Mouse (Mus musculus): ENCODE results near the gene Dolpp1.
"Not testable (repeated sequence)": the region's sequence is repeated elsewhere in the genome, so short reads cannot be mapped to it uniquely, and the experiment has no call there.

The Dolpp1 gene

DNA sequence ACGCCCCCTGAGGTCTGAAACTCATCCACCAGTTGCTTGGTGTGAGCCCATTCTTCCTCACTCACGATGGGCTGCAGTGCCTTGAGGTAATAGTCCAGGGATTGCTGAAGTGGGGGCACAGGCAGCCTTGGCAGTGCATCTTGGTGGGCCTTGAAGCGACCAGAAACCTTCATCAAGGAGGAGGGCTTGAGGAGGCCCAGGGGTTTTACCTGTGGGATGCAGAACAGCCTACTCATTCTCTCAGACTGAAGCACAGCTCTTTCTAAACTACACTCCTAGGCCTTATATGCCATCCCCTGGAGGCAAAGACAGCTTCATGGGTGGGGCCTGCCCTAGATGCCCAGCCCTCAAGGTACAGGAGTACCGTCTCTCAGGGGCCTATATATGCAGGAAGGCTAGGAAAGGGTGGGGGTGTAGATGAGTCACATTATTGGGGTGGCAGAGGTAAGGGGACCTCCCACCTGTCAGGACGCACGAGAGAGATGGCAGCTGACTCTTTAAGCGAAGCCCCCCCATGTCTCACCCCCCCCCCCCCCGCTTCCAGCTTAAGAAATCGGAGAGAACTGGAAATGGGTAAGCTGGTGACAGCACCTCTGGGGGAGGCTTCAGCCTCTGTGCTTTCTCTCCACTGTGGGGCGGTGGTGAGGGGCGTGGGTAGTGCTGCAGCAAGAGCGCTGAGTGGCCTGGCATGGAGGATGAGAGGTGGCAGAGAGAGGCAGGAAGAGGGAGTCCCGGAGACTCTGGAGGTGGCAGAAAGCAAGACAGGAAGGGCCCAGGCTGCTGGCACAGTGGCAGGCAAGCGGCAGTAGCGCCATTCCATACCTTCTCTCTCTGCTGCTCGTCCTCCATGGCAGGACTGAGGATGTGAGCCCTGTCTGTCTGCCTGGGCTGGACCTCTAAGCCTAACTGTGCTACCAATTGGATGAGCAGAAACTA is 21.3 kb downstream of the Dolpp1 start:
- peak; percentile 50 to 51 for DNase-seq

DNA sequence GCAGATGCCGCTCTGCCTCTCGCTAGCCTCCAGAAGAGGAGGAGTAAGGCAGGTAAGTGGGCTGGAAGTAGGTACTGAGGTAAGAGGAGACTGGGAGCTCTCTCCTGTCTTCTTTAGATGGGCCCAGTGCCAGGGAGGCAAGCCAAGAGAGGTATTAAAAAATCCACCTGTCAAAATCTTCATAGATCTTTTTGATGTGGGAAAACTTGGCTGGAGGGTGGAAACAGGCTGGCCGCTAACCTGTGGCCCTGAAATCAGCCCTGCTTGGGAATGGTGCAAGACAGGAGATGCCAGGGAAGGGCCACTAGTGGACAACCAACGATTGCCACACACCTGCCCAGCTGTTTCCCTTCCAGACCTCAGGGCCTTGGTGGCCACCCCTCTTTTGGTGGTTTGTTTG is 22.0 kb downstream of the Dolpp1 start:
- DNase-seq, result peak; percentile 56 to 66

DNA sequence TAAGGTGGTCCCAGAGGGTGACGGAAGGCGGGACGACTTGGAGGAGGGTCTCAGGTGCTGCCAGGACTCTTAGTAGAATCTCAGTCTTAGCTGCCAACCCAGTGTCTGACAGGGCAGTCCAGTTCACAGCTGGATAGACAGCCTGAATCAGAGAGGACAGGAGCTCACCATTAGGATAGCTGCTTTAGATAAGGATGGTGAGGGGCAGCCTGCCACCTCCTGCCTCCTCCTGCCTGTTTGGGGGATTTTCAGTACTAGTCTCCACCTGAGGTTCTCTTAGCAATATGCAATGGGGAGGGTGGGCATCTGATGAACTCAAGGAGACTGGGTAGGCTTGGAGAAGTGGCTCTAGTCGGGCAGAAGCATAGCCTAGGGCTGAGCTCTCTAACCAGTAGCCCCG is 22.6 kb downstream of the Dolpp1 start:
- DNase-seq, result peak in 1 of 2 experiments; percentile 34

DNA sequence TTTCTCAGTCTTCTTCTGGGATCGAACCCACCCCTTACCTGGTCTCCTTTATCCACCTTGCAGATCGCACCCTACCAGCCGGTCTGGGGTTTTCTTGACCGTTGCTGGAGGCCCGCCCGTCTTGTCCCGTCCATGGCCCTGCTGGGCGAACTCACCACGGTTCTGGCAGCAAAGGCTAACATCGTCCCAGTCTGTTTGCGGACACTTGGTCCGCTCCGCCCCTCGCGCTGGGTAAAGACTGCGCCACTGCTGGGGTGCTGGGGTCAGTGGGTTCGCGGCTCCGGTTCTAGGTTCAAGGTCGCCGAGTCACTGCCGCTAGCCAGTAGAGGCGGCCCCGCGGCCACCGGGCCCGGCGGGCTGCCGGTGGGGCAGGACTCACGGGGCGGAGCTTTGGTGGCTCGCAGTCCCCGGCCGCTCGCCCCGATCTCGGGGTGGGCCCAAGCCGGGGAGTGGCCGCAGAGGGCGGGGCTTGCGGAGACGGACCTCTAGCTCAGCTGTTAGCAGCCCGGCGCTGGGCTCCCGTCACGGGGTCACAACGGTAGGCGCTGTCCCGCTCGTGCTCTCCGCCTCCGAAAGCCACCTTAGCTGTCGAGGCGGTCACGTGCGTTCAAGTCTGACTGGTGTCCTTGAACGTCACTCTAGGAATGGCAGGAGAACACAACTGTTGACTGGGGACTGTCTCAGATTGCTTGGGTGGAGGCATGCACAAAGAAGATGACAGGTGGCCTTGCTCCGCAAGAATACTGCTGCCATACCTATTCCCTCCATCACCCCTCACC is 23.3 kb downstream of the Dolpp1 start, which contains the start of gene Crat:
TSS of gene Crat (minus strand) at position 657 of the 779 bp plus-strand sequence.
- peak; percentile 94 to 96 for DNase-seq

DNA sequence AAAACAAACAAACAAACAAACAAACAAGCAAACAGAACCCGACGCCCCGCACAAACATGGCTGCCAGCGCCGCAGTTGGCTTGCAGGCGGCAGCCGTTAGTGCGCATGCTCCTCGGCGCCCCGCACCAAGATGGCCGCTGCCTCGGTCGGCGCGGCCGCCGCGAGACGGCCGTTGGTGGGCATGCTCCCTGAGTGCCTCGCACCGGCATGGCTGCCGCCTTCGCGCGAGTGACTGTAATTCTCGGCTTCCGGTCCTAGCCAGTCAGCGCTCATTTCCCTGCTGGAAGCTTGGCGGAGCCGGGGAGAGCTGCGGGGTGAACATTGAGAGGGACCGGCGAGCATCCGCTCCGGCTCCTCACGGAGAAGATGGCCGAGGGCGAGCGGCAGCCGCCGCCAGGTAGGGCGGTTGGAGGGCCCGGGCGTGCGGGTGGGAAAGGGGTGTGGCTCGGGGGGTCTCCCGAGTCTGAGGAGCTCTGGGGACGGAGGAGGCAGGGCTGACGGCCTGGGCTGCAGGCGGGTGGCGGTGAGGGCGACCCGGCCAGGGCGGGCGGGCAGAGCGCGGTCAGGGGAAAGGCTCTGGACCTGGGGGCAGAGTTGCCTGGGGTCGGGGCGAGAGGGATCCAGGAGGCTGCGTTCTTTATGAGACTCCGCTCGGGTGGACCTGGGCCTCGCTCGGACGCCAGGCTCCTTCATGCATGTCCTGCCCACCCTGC is 24.0 kb downstream of the Dolpp1 start, which contains the start of gene Ptpa:
TSS of gene Ptpa (plus strand) at position 104 of the 713 bp plus-strand sequence.
- peak; percentile 87 to 95 for DNase-seq

DNA sequence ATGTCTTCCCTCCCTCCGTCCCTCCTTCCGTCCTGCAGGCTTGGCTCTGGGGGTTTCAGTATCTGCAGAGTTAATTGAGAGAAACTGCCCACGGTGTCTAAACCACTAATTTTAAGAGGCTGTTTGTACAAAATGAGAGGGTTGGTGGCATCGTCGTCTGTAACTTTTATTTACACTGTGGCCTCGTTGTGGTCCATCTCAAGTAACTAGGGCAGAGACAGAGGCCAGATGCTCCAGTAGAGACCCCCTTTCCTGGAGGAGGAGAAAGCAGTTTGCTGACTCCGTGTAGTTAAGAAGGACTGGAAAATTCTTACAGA is 24.6 kb downstream of the Dolpp1 start:
- DNase-seq, result no peak

DNA sequence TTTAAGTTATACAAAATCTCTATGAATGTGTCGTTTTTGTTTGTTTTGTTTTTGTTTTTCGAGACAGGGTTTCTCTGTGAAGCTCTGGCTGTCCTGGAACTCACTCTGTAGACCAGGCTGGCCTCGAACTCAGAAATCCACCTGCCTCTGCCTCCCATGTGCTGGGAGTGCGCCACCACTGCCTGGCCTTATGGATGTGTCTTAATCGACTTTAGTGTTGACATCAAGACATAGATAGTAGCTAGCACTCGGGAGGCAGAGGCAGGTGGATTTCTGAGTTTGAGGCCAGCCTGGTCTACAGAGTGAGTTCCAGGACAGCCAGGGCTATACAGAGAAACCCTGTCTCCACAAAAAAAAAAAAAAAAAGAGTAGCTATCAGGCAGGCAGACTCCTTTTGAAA is 25.1 kb downstream of the Dolpp1 start:
- DNase-seq, result not testable (repeated sequence)

DNA sequence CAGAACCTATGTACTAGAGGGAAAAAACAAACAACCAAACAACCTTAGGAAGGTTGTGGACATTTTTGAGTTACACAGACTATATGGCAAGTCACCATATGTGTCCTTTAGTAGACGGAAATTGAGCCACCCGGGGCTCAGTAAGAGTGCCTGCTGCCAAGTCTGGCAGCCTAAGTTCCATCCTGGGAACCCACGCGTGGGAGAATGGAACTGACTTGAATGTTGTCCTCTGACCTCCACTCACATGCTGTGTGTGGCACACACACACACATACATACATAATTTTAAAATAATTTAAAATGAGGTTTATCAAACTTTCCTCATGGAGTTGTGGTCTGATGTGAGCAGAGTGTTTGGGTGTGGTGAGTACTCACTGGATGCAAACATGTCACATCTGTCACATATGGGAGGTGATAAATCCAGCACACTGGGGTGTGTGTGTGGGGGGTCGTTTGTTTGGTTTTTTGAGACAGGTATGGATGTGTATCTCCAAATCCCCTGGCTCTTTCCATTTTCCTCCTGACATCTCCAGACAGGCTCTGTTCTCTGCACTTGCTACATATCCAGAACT is 25.6 kb downstream of the Dolpp1 start:
- DNase-seq, result no peak

DNA sequence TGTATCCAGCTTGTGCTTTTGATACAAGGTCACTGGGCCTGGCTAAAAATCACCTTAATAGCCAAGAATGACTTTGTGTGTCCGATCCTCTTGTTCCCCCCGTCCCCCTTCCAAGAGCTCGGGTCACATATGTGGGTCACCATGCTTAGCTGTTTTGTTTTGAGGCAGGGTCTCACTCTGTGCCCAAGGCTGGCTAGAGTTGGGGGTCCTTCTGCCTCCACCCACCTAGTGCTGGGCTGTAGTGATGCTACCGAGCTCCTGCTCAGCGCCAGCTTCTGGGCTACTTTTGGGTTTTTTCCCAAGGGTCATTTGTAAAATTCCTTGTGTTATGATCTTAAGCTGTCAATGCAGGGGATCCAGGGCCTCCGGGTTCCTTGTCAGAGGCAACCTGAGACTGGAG is 26.2 kb downstream of the Dolpp1 start:
- DNase-seq, result no peak

DNA sequence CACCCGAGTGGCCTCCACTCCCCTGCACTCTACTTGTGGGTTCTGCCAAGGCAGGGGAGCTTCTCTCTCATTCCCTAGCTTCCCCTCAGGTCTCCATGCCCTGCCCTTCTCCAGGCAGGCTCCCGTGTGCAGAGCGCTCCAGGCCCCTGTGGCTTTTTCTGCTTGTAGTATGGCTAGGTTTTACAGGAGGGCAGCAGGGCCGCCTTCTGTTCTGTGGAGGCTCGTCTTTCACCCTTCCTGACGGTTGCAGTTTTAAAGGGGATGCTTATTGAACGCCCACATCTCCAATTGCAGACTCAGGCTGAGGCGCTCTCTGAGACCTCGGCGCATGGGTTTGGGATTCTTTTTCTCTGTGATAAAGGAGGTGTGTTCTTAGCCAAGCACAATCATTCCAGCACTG is 27.1 kb downstream of the Dolpp1 start:
- peak in 1 of 2 experiments; percentile 37 for DNase-seq

DNA sequence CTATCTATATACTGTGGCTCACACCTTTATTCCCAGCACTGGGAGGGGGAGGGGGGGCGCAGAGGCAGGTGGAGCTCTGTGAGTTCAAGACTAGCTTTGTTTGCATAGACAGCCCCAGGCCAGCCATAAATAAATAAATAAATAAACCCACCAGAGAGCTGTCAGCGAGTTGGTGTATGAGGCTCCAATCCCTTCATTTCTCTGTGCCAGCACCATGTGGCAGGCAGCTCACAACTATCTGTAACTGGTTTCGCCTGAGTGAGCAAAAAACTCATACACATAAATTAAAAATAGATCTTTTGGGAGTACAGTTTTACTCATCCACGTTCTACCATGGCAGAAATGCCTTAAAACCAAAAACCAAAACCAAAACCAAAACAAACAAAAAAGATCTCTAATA is 29.4 kb downstream of the Dolpp1 start:
- no peak for DNase-seq

DNA sequence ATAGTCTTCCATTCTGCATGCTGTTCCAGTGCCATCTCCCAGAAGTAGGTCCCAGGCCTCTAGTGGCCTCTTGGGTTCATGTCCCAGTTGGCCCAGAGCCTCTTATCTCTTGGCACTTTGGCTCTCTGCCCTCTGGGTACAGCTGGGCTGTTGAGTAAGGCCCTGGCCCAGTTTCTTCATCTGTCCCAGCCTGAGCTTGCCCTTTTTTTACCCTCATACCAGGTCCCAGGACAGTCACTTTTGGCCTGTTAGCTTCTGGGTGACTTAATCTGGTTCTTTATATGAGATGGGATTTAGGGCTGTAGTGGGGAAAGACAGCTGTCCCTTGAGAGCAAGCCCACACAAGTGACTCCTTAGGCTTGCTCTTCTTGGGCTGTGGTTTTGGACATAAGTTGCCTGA is 37.1 kb downstream of the Dolpp1 start:
- peak; percentile 57 to 59 for DNase-seq

DNA sequence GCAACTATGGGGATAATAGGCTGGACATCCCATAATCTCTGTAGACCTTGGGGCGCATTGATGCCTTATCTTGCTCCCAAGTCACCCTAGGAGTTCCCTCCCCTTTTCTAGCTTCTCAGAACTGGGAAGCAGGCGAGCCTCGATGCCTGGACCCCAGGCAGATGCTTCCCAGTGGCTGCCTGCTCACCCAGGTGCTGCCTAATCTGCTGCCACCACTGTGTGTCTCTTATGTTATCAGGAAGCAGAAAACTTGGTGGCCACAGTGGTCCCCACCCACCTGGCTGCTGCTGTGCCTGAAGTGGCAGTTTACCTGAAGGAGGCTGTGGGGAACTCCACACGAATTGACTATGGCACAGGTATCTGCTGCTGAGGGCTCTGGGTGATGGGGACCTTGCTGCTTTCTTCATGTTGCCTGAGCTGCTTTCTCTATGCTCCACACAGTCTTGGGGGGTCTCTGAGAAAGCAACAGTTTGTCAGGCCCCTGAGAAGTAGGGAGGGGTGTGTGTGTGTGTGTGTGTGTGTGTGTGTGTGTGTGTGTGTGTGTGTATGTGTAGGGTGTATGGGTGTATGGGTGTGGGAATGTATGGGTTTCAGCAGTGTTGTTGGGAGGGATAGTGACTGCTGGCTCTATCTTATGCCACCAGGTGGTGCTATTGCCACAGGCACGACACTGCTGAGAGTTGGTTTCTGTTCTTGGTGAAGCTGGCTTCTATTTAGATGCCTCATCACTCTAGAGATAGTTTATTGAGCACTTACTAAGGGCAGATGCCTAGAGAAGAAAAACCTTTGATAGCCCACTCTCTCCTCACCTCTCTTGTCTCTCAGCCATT is 43.5 kb downstream of the Dolpp1 start:
- peak; percentile 73 to 77 for DNase-seq

DNA sequence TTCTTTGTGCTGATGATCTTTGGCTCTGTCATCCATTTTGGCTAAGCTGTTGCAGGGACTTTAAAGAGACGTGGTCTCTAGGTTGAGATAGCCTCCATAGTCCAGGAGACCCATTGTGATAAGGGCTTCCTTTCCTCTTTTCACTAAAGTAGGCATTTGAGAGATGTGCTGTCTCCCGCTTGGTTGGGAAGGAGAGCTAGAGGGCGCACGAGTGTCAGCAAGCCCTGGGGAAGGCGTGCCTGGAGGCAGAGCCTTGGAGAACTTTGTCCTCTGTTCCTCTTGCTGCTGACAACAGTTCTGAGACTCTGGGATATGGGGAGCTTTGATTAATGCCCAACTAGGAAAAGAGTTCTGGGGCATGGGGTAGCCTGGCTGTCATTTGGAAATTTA is 44.1 kb downstream of the Dolpp1 start:
- peak in 1 of 2 experiments; percentile 33 for DNase-seq

DNA sequence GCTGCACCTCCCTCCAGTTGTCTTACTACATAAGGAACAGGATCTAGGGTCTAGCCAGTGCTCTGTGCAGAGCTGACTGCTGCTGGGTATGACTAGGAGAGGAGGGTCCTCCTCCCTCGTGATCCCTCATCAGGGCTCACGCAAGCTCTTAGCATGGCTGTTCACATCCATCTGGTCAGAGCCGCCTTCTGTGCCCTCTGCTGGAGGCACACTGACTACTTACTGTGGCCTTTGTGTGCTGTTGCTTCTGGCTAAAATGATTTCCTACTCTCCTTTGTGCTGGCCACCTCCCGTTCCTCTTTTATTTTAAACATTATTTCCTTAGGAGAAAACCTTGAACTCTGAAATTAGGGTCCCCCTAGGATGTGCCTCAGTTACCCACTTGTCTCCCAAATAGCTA is 44.8 kb downstream of the Dolpp1 start:
- no peak for DNase-seq

DNA sequence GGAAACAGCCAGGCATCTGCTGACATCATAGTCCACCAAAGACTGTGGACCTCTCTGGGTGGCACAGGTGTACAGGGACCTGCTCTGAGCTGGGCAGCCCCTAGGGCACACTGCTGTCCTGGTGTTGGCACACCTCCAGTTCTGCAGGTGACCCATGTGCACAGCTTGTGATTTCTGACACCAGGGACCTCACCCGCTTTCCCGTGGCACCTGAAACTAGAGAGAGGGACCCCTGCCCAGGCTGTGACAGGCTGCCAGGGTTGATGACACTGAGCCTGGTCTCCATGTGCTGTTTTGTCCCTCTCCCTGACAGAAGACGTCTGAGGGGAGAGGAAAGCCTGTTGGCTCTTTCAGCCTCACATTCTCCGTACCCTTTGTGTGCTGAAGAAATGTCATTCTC is 45.7 kb downstream of the Dolpp1 start:
- no peak for DNase-seq

DNA sequence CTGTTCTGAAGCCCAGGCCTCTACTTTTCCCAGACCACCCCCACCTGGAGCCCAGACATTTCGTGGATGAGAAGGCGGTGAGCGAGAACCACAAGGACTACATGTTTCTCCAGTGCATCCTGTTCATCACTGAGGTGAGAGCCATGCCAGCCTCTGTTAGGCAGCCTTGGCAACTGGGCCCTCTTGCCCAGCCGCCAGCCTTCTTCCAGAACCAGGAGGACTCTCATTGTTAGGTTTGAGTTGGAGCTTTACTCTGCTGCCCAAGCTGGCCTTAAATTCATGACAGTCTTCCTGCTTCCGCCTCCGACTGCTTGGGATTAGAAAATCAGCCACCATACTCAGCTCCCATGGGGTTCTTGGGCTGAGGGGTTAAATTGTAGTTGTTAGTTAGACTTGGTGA is 47.6 kb downstream of the Dolpp1 start:
- DNase-seq, result no peak

DNA sequence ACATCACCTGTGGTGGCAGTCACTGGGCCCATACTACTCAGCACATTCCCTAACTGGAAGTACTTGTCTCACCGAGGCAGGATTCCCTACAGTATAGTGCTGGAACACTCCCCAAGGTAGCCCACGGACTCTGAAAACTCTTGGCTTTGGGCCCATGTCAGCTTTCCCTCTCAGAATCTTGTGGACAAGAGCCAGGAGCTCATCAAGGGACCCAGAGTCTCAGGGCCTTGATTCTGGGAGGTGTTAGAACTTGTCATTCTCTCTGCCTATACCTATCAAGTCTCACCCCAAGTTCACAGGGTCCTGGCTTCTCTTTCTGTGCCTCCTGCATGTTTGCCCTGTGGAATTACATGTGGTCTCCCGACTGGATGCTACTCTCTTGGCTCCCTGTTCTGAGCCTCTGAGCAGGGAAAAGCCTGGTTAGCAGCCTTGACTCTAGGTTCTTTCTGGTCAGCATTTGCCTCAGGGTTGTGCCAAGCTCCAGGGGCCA is 48.2 kb downstream of the Dolpp1 start:
- DNase-seq, result no peak

DNA sequence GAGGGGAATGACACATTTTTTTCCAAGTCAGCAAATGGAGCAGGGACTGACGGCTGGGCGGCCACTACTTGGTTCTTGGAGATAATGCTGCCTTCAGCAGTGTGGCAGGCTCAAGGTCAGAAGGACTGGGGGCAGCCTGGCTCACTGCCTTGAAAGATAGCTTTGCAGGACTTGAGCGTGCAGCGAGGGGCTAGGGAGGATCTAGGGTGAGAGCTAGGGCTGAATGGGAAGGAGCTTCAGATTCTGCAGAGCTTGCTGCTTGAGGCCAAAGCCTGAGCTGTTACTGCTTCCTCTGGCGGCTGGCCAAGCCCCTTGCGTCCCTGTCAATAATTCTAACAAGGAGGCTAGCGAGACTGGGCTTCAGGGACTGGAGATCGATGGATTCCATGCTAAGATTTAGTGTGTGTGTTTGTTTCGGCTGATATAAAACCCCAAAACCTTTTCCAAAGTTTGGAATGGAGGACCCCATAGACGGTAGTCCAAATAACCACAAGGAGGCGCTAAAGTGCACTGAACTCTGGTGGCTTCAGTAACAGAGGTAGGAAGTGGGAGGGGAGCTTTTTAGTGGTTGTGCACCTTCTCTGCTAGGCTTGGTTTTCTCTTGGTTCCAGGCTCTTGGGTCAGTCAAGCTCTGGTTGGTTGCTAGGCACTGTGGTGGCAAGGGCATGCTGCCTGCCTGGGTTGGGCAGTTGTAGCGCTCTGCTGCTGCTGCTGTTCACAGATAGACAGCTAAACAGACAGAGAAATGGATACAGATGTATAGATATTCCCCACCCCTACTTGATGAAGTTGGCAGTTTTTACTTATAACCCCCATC is 48.9 kb downstream of the Dolpp1 start:
- peak; percentile 60 to 61 for DNase-seq
